ENCODE assay signal across 22 mouse cellular contexts in genomic region chr4:133127079-133127478, GRCm38 (mm10).
"Had no signal": no experiment of that assay in that cellular context is flagged by ENCODE, and none has a peak within 500 bp of the region (broad histone marks: within the 10 kb centered on the region; RNA-seq: fewer than 3 reads in every experiment).

No protein-coding gene starts in this region.

- H3K9me3 ChIP-seq: intestine, embryonic 15.5 days; limb, embryonic 10.5 days; liver, embryonic 15.5 days; lung, embryonic 15.5 days; midbrain, embryonic 10.5 days; midbrain, embryonic 15.5 days; neural tube, embryonic 12.5 days; neural tube, embryonic 15.5 days had no signal

- H3K9ac ChIP-seq: intestine, embryonic 15.5 days; limb, embryonic 13.5 days; liver, embryonic 12.5 days; liver, embryonic 15.5 days; lung, embryonic 15.5 days; midbrain, embryonic 15.5 days; neural tube, embryonic 12.5 days; neural tube, embryonic 15.5 days had no signal

- H3K27me3 ChIP-seq: intestine, embryonic 15.5 days; limb, embryonic 13.5 days; liver, embryonic 12.5 days; liver, embryonic 15.5 days; lung, embryonic 15.5 days; megakaryocyte, embryonic 14.5 days; midbrain, embryonic 15.5 days; neural tube, embryonic 12.5 days; neural tube, embryonic 15.5 days had no signal

- H3K4me2 ChIP-seq: intestine, embryonic 15.5 days; limb, embryonic 13.5 days; liver, embryonic 12.5 days; liver, embryonic 15.5 days; lung, embryonic 15.5 days; midbrain, embryonic 15.5 days; neural tube, embryonic 12.5 days; neural tube, embryonic 15.5 days had no signal

- DNase-seq: kidney, adult 8-10 months; kidney, postnatal 4 days; layer of hippocampus, adult 9-11 months; liver; lung, adult 18-20 months; lung, postnatal 10 days; lung, postnatal 36 days; right cerebral cortex, adult 18-20 months; right cerebral cortex, postnatal 14 days; thymus, postnatal 25 days had no signal

- H3K4me3 ChIP-seq: intestine, embryonic 15.5 days; layer of hippocampus, adult 2 months; limb, embryonic 10.5 days; limb, embryonic 13.5 days; liver, embryonic 12.5 days; liver, embryonic 15.5 days; lung, embryonic 15.5 days; megakaryocyte, embryonic 14.5 days; midbrain, embryonic 10.5 days; midbrain, embryonic 15.5 days; neural tube, embryonic 12.5 days; neural tube, embryonic 15.5 days had no signal

- H3K36me3 ChIP-seq: intestine, embryonic 15.5 days; limb, embryonic 10.5 days; limb, embryonic 13.5 days; liver, embryonic 12.5 days; liver, embryonic 15.5 days; lung, embryonic 15.5 days; midbrain, embryonic 15.5 days; neural tube, embryonic 12.5 days; neural tube, embryonic 15.5 days had no signal

- ATAC-seq: intestine, embryonic 15.5 days; liver, embryonic 12.5 days; midbrain, embryonic 15.5 days had no signal

- H3K27ac ChIP-seq: intestine, embryonic 15.5 days; layer of hippocampus, adult 2 months; limb, embryonic 10.5 days; limb, embryonic 13.5 days; liver, embryonic 12.5 days; liver, embryonic 15.5 days; lung, embryonic 15.5 days; midbrain, embryonic 10.5 days; midbrain, embryonic 15.5 days; neural tube, embryonic 12.5 days; neural tube, embryonic 15.5 days had no signal
